Mouse (Mus musculus): ENCODE data around the gene Abcc3. TPM values are rescaled to one million over a fixed set of nuclear protein-coding genes. Genes with fewer than 3 reads are reported as not detected.

The Abcc3 gene
- polyA plus RNA-seq, 1 experiment from 2014 or later, result 0.96 TPM

DNA sequence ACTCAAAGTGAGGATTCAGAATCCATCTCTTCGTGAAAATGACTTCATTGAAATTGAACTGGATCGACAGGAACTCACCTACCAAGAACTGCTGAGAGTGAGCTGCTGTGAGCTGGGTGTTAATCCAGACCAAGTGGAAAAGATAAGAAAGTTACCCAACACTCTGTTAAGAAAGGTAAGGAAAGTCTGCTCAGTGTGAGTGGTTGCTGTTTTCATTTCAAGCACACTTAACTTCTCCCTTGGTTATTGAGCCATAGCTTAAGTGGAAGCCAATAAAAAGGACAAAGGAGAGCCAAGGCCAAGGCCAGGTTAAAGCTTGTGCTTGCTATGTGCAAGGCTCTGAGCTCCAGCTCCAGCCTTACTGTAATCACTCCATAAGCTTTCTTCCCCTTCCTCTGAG, 54.5 kb downstream of the Abcc3 start:
- no peak overlapping the region for H3K4me2 ChIP-seq
- peaks cover 57% of the 10 kb centered on the region for H3K36me3 ChIP-seq
- H3K4me3 ChIP-seq, result no peak overlapping the region
- no peaks in the 10 kb centered on the region for H3K4me1 ChIP-seq
- H3K27me3 ChIP-seq, result no peaks in the 10 kb centered on the region
- no peak overlapping the region for H3K9ac ChIP-seq
- H3K9me3 ChIP-seq, result no peaks in the 10 kb centered on the region
- WGBS, result 90% methylated on average over 2 of the region's 2 CpGs
- no peak for ATAC-seq (ENCODE audit: insufficient number of reproducible peaks, insufficient read depth, low FRiP score, low TSS enrichment, low read depth)
- no peak overlapping the region for H3K27ac ChIP-seq

DNA sequence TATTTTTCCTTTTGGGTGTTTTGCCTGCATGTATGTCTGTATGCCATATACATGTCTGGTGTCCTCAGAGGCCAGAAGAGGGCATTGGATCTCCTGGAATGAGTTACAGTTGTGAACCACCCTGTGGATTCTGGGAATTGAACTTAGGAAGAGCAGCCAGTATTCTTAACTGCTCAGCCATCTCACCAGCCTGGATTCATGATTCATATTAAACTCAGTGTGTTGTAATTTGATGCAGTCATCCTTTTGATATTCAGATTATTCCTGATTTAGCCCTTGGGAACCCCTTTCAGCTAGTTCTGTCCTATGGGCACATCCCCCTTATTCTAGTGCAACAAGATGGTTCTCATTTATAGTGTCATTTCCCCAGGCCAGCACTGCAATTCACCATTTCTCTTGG, 56.2 kb downstream of the Abcc3 start:
- no peak overlapping the region for H3K9ac ChIP-seq
- H3K36me3 ChIP-seq, result peaks cover 61% of the 10 kb centered on the region
- no peaks in the 10 kb centered on the region for H3K27me3 ChIP-seq
- H3K27ac ChIP-seq, result no peak overlapping the region
- no peak for ATAC-seq (ENCODE audit: insufficient number of reproducible peaks, insufficient read depth, low FRiP score, low TSS enrichment, low read depth)
- H3K4me3 ChIP-seq, result no peak overlapping the region
- H3K9me3 ChIP-seq, result no peaks in the 10 kb centered on the region
- peaks cover 11% of the 10 kb centered on the region; the same call in 1 of the 2 replicates for H3K4me1 ChIP-seq
- no peak overlapping the region for H3K4me2 ChIP-seq

DNA sequence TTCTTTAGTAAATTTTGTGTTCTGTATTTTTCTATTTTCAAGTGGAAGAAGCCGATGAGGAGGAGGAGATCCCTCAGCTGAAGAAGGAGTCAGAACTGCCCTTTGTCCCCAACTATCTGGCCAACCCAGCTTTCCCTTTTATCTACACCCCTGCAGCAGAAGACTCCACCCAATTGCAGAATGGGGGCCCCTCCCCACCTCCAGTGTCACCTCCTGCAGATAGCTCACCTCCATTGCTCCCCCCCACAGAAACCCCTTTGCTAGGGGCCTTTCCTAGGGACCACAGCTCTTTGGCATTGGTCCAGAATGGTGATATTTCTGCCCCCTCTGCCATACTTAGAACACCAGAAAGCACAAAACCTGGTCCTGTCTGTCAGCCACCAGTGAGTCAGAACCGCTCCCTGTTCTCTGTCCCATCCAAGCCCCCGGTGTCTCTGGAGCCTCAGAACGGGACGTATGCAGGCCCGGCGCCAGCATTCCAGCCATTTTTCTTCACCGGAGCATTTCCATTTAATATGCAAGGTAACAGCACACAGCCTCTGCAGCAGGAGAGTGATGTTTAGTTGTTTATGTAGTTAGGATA, 58.3 kb downstream of the Abcc3 start:
- no peaks in the 10 kb centered on the region for H3K27me3 ChIP-seq
- H3K9ac ChIP-seq, result no peak overlapping the region
- no peak for ATAC-seq (ENCODE audit: insufficient number of reproducible peaks, insufficient read depth, low FRiP score, low TSS enrichment, low read depth)
- H3K27ac ChIP-seq, result no peak overlapping the region
- H3K36me3 ChIP-seq, result peaks cover 53% of the 10 kb centered on the region
- no peak overlapping the region for H3K4me2 ChIP-seq
- H3K9me3 ChIP-seq, result no peaks in the 10 kb centered on the region
- no peak overlapping the region for H3K4me3 ChIP-seq
- 85% methylated on average over 8 of the region's 8 CpGs for WGBS
- peaks cover 27% of the 10 kb centered on the region for H3K4me1 ChIP-seq

DNA sequence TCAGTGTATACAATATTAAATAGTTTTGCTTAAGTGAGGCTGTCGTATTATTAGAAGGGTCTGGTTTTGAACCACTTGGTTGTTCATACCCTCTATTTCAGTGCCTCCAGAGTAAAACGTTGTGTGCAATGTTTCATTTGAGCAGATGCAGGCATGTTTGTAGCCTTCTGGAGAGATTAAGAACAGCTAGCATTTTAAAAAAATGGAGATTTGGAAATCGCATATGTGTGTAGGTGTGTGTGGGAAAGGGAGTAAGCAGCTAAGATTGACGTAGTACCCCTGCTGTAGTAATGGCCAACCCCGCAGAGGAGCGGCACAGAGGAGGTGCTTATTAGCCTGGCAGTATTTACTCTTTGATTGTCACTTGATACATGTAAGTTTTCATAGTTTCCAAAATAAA, 60.1 kb downstream of the Abcc3 start:
- Histone ChIP-seq H3K27me3 (no peaks in the 10 kb centered on the region), H3K4me3 (no peak overlapping the region), H3K9ac (no peak overlapping the region), H3K4me2 (no peak overlapping the region), H3K27ac (no peak overlapping the region), H3K4me1 (peaks cover 31% of the 10 kb centered on the region), H3K36me3 (peaks cover 37% of the 10 kb centered on the region), H3K9me3 (no peaks in the 10 kb centered on the region)
- whole genome bisulfite sequencing, result 87% methylated on average over 6 of the region's 6 CpGs
- ATAC-seq (ENCODE audit: insufficient number of reproducible peaks, insufficient read depth, low FRiP score, low TSS enrichment, low read depth), result no peak

DNA sequence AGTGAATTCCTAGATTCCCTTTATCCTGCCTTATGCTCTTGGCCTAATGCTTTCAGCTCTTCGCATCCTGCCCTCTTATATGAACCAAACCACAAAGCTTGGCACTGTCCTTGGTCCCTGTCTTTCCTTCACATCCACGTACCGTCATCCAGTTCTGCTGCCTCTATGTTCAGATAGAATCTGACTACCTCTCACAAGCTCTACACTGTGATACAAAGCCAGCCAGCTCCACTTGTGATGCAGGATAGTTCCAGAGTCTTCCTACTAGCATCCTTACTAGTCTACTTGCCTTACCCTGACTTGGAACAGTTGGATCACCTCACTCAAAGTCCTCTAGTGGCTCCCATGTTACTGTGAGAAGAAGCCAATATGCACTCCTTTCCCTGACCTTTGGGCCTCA, 62.6 kb downstream of the Abcc3 start:
- H3K9me3 ChIP-seq, result no peaks in the 10 kb centered on the region
- H3K27me3 ChIP-seq, result no peaks in the 10 kb centered on the region
- H3K27ac ChIP-seq, result no peak overlapping the region
- H3K4me2 ChIP-seq, result no peak overlapping the region
- H3K4me3 ChIP-seq, result no peak overlapping the region
- H3K36me3 ChIP-seq, result peaks cover 17% of the 10 kb centered on the region
- WGBS, result 93% methylated on average over 3 of the region's 3 CpGs
- ATAC-seq (ENCODE audit: insufficient number of reproducible peaks, insufficient read depth, low FRiP score, low TSS enrichment, low read depth), result no peak
- H3K9ac ChIP-seq, result no peak overlapping the region; the same call in 1 of the 2 replicates
- H3K4me1 ChIP-seq, result peaks cover 36% of the 10 kb centered on the region

GRCm38 (mm10) chr11:94329270-94329891, 63.4 kb downstream of the Abcc3 start:
- ATAC-seq (ENCODE audit: insufficient number of reproducible peaks, insufficient read depth, low FRiP score, low TSS enrichment, low read depth), result no peak
- Histone ChIP-seq H3K4me2 (peak overlapping the region; percentile 69), H3K27ac (no peak overlapping the region), H3K4me3 (no peak overlapping the region), H3K27me3 (no peaks in the 10 kb centered on the region), H3K4me1 (peaks cover 36% of the 10 kb centered on the region), H3K9me3 (no peaks in the 10 kb centered on the region), H3K36me3 (peaks cover 11% of the 10 kb centered on the region), H3K9ac (no peak overlapping the region)
- 60% methylated on average over 4 of the region's 4 CpGs for WGBS

DNA sequence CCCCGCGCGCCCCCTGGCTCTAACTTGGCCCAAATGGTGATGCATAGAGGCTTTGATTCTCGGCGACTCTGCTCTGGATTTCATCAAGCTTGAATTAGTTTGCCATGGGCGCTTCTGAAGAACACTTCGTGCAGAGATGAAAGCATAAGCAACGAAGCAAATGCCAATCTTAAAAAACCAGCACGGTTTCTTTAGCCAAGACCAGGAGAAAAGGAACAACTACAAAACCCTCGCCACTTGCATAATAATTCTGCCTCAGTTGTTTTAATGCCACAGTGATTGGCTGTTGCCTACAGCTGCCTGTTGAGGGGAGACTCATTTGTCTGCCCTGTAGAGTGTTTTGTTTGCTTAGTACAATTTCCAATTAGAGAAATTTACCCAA, 64.2 kb downstream of the Abcc3 start:
- ATAC-seq (ENCODE audit: insufficient number of reproducible peaks, insufficient read depth, low FRiP score, low TSS enrichment, low read depth), result no peak; the same call in 1 of the 2 replicates
- H3K36me3 ChIP-seq, result peaks cover 9% of the 10 kb centered on the region; the same call in 1 of the 2 replicates
- H3K27ac ChIP-seq, result peak overlapping the region; percentile 99
- peak overlapping the region; percentile 75 for H3K4me3 ChIP-seq
- H3K4me1 ChIP-seq, result peaks cover 36% of the 10 kb centered on the region
- no peaks in the 10 kb centered on the region for H3K9me3 ChIP-seq
- 2% methylated on average over 10 of the region's 10 CpGs for WGBS
- H3K4me2 ChIP-seq, result peak overlapping the region; percentile 69
- peak overlapping the region; percentile 95 for H3K9ac ChIP-seq
- no peaks in the 10 kb centered on the region for H3K27me3 ChIP-seq

GRCm38 (mm10) chr11:94327693-94328643, 64.8 kb downstream of the Abcc3 start, which contains the start of gene Ankrd40:
TSS of gene Ankrd40 (plus strand) at chr11:94328001.
- ATAC-seq (ENCODE audit: insufficient number of reproducible peaks, insufficient read depth, low FRiP score, low TSS enrichment, low read depth), result peak; percentile 86
- peak within 1 kb of the TSS; percentile 75 for H3K4me3 ChIP-seq
- peaks cover 9% of the 10 kb centered on the region; the same call in 1 of the 2 replicates for H3K36me3 ChIP-seq
- under 1% methylated on average over 75 of the region's 78 CpGs for WGBS
- H3K9me3 ChIP-seq, result no peaks in the 10 kb centered on the region
- peak within 1 kb of the TSS; percentile 99 for H3K27ac ChIP-seq
- H3K9ac ChIP-seq, result peak within 1 kb of the TSS; percentile 95
- peak within 1 kb of the TSS; percentile 69 for H3K4me2 ChIP-seq
- H3K27me3 ChIP-seq, result no peaks in the 10 kb centered on the region
- H3K4me1 ChIP-seq, result peaks cover 36% of the 10 kb centered on the region

- peak overlapping the region; percentile 51; the same call in 1 of the 2 replicates for H3K9ac ChIP-seq
- H3K27ac ChIP-seq, result peak overlapping the region; percentile 99
- peak overlapping the region; percentile 69 for H3K4me2 ChIP-seq
- no peaks in the 10 kb centered on the region for H3K27me3 ChIP-seq
- peaks cover 37% of the 10 kb centered on the region for H3K4me1 ChIP-seq
- ATAC-seq (ENCODE audit: insufficient number of reproducible peaks, insufficient read depth, low FRiP score, low TSS enrichment, low read depth), result peak; percentile 63; the same call in 1 of the 2 replicates
- whole genome bisulfite sequencing, result 4% methylated on average over 10 of the region's 10 CpGs
- H3K36me3 ChIP-seq, result peaks cover 8% of the 10 kb centered on the region; the same call in 1 of the 2 replicates
- peak overlapping the region; percentile 75 for H3K4me3 ChIP-seq
- H3K9me3 ChIP-seq, result no peaks in the 10 kb centered on the region
Observed at GRCm38 (mm10) chr11:94326961-94327411, 65.8 kb downstream of the Abcc3 start.

DNA sequence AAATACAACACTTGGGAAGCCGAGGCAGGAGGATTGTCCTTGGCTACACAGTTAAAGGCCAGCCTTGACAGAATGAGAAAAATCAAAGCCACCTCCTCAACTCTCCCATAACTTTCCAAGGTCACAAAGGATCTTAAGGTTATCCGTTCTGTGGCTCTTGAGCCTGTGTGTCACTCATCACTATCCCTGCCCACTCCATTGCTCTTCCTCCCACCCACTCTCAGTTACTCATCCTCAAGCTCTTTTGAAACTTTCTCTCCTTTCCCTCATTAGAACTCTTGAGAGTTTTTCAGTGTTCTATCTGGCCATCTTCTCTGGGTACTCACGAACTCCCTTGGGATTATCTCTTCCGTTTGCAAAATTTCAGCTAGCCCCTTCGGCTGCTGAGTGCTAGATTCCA, 68.2 kb downstream of the Abcc3 start:
- H3K4me1 ChIP-seq, result peaks cover 24% of the 10 kb centered on the region
- WGBS, result 85% methylated on average over 5 of the region's 5 CpGs

DNA sequence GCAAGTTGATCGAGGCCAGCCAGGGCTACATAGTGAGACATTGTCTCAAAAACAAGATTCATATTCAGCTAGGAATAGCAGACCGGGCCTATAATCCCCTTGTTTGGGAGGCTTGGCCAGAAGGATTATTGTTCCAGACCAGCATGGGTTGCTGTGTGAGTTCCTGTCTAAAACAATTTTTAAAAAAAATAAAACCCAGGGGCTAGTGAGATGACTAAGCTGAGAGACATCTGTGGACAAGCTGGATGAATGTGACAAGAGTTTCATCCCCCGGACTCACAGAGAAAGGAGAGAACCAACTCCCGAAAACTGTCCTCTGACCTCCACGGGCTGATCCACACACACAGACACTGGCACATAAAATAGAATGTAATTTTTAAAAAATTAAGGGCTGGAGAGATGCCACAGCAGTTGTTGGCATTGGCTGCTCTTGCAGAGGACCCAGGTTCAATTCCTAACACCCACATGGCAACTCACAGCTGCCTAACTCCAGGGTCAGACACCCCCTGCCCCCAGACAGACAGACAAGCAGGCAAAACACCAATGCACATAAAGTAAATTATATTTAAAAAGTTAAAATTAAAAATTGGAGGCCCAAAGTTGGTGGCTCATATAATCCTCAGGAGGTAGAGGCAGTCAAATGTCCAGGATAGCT, 69.4 kb downstream of the Abcc3 start:
- 78% methylated on average over 5 of the region's 5 CpGs for WGBS
- Histone ChIP-seq H3K27me3 (no peaks in the 10 kb centered on the region), H3K27ac (no peak overlapping the region), H3K36me3 (peaks cover 12% of the 10 kb centered on the region), H3K4me2 (no peak overlapping the region), H3K9ac (no peak overlapping the region), H3K4me1 (peaks cover 20% of the 10 kb centered on the region), H3K9me3 (no peaks in the 10 kb centered on the region), H3K4me3 (no peak overlapping the region)
- ATAC-seq (ENCODE audit: insufficient number of reproducible peaks, insufficient read depth, low FRiP score, low TSS enrichment, low read depth), result no peak

More for the DNA sequence above, 68.2 kb downstream of the Abcc3 start:
- peaks cover 2% of the 10 kb centered on the region; the same call in 1 of the 2 replicates for H3K36me3 ChIP-seq
- H3K9ac ChIP-seq, result no peak overlapping the region
- no peak for ATAC-seq (ENCODE audit: insufficient number of reproducible peaks, insufficient read depth, low FRiP score, low TSS enrichment, low read depth)
- H3K4me2 ChIP-seq, result no peak overlapping the region
- no peak overlapping the region for H3K27ac ChIP-seq
- H3K4me3 ChIP-seq, result no peak overlapping the region
- H3K9me3 ChIP-seq, result no peaks in the 10 kb centered on the region
- H3K27me3 ChIP-seq, result no peaks in the 10 kb centered on the region
